Mouse (Mus musculus) hindbrain, embryonic 15.5 days (tissue): ENCODE results near the gene Rps28. TPM values are rescaled to one million over a fixed set of nuclear protein-coding genes. Genes with fewer than 3 reads are reported as not detected.
A peak's percentile ranks its signal among the peaks of the same experiment; 100 is the strongest.

Experiments used
- ATAC-seq: fragments of 200-750 bp; cut with Nextera tagmentation; 2 replicates; pipeline ENCODE4 v1.8.0; 2017; ENCODE audit warnings: low read depth, moderate number of reproducible peaks, moderate TSS enrichment; ENCODE audit not compliant: low FRiP score
- H3K27ac ChIP-seq: fragments of 300-500 bp; sonication (generic); replicated peaks from 2 replicates; pipeline ENCODE4 v1.5.1; 2015; ENCODE audit warnings: mild to moderate bottlenecking, inconsistent platforms
- H3K27me3 ChIP-seq: fragments of 300-500 bp; sonication (generic); 2 replicates; pipeline ENCODE4 v1.6.1; 2015; ENCODE audit warnings: control low read depth, inconsistent platforms
- H3K36me3 ChIP-seq: fragments of 300-500 bp; sonication (generic); 2 replicates; pipeline ENCODE4 v1.6.1; 2015; ENCODE audit warnings: control low read depth, inconsistent platforms
- H3K4me1 ChIP-seq: fragments of 300-500 bp; sonication (generic); replicated peaks from 2 replicates; pipeline ENCODE4 v1.6.1; 2015; ENCODE audit warnings: control low read depth, inconsistent platforms
- H3K4me2 ChIP-seq: fragments of 300-500 bp; sonication (generic); 2 replicates; pipeline ENCODE4 v1.6.1; 2015; ENCODE audit warnings: moderate library complexity, mild to moderate bottlenecking, inconsistent platforms
- H3K4me3 ChIP-seq: fragments of 300-500 bp; sonication (generic); 2 replicates; pipeline ENCODE4 v1.5.1; 2015; ENCODE audit warnings: mild to moderate bottlenecking, inconsistent platforms
- H3K9ac ChIP-seq: fragments of 300-500 bp; sonication (generic); 2 replicates; pipeline ENCODE4 v1.6.1; 2015; ENCODE audit warnings: inconsistent platforms
- H3K9me3 ChIP-seq: fragments of 300-500 bp; sonication (generic); 2 replicates; pipeline ENCODE4 v1.6.1; 2016; ENCODE audit warnings: control low read depth, inconsistent platforms
- WGBS: fragments of 180-500 bp; shearing (Covaris S2); methylation state at CpG from one replicate; pipeline ENCODE4 v1.1.7; 2015; 5-methylcytosine and 5-hydroxymethylcytosine counted together
- polyA plus RNA-seq: library from polyadenylated mRNA; unstranded; fragments of >200 nt; fragmentation: Nextera tagmentation; extraction: Ambion mirVana; gene quantifications from 2 replicates; pipeline ENCODE4 v1.2.1, GENCODE M21; 2015

Rps28 gene
- polyA plus RNA-seq, 1 experiment from 2014 or later: 474 TPM

GRCm38 (mm10) chr17:33782067-33782466, 42.3 kb downstream of the Rps28 start:
- Histone ChIP-seq H3K36me3 (no peaks in the 10 kb centered on the region), H3K4me1 (peaks cover 25% of the 10 kb centered on the region), H3K4me3 (peak overlapping the region; percentile 55), H3K27me3 (no peaks in the 10 kb centered on the region), H3K9me3 (no peaks in the 10 kb centered on the region), H3K27ac (no peak overlapping the region), H3K4me2 (peak overlapping the region; percentile 99), H3K9ac (0 out of 2 replicates have a peak overlapping the region, but pooled peaks have one; percentile 38)
- no peak for ATAC-seq
- 41% methylated on average over 4 of the region's 4 CpGs for WGBS

- WGBS: 3% methylated on average over 50 of the region's 50 CpGs
- no peaks in the 10 kb centered on the region for H3K9me3 ChIP-seq
- H3K36me3 ChIP-seq: no peaks in the 10 kb centered on the region
- no peaks in the 10 kb centered on the region for H3K27me3 ChIP-seq
- peak; percentile 77 for ATAC-seq
- peak within 1 kb of the TSS; percentile 99 for H3K4me2 ChIP-seq
- peak within 1 kb of the TSS; percentile 74 for H3K27ac ChIP-seq
- H3K4me1 ChIP-seq: peaks cover 25% of the 10 kb centered on the region
- peak within 1 kb of the TSS; percentile 38 for H3K9ac ChIP-seq
- H3K4me3 ChIP-seq: peak within 1 kb of the TSS; percentile 55
Measured at GRCm38 (mm10) chr17:33781124-33781977, 43.0 kb downstream of the Rps28 start, which contains the start of gene Angptl4. Gene Angptl4 (minus strand): TSS chr17:33781830.

GRCm38 (mm10) chr17:33780431-33780830, 43.9 kb downstream of the Rps28 start:
- H3K27ac ChIP-seq: peak overlapping the region; percentile 74
- 83% methylated on average over 5 of the region's 5 CpGs for WGBS

GRCm38 (mm10) chr17:33779967-33780295, 44.4 kb downstream of the Rps28 start:
- Histone ChIP-seq H3K36me3 (no peaks in the 10 kb centered on the region), H3K4me1 (peaks cover 25% of the 10 kb centered on the region), H3K9ac (no peak overlapping the region), H3K27ac (peak overlapping the region; percentile 74), H3K9me3 (no peaks in the 10 kb centered on the region), H3K4me3 (peak overlapping the region; percentile 55; the same call in 1 of the 2 replicates), H3K27me3 (no peaks in the 10 kb centered on the region), H3K4me2 (peak overlapping the region; percentile 99)
- 92% methylated on average over 5 of the region's 5 CpGs for WGBS
- ATAC-seq: no peak

More at GRCm38 (mm10) chr17:33780431-33780830, 43.9 kb downstream of the Rps28 start:
- peaks cover 25% of the 10 kb centered on the region for H3K4me1 ChIP-seq
- no peaks in the 10 kb centered on the region for H3K9me3 ChIP-seq
- H3K4me3 ChIP-seq: peak overlapping the region; percentile 55; the same call in 1 of the 2 replicates
- H3K27me3 ChIP-seq: no peaks in the 10 kb centered on the region
- no peak overlapping the region for H3K9ac ChIP-seq
- ATAC-seq: no peak
- H3K36me3 ChIP-seq: no peaks in the 10 kb centered on the region
- peak overlapping the region; percentile 99 for H3K4me2 ChIP-seq

GRCm38 (mm10) chr17:33779271-33779966, 44.9 kb downstream of the Rps28 start:
- no peak overlapping the region for H3K9ac ChIP-seq
- WGBS: 52% methylated on average over 9 of the region's 9 CpGs
- no peaks in the 10 kb centered on the region for H3K36me3 ChIP-seq
- H3K4me1 ChIP-seq: peaks cover 25% of the 10 kb centered on the region
- no peaks in the 10 kb centered on the region for H3K27me3 ChIP-seq
- H3K27ac ChIP-seq: peak overlapping the region; percentile 74
- H3K4me2 ChIP-seq: peak overlapping the region; percentile 99
- no peaks in the 10 kb centered on the region for H3K9me3 ChIP-seq
- H3K4me3 ChIP-seq: peak overlapping the region; percentile 3; the same call in 1 of the 2 replicates
- peak; percentile 89 for ATAC-seq

GRCm38 (mm10) chr17:33775287-33775686, 49.1 kb downstream of the Rps28 start:
- peaks cover 10% of the 10 kb centered on the region; the same call in 1 of the 2 replicates for H3K4me1 ChIP-seq
- 93% methylated on average over 4 of the region's 4 CpGs for WGBS
- H3K9ac ChIP-seq: no peak overlapping the region
- no peak overlapping the region for H3K4me2 ChIP-seq
- no peak overlapping the region for H3K27ac ChIP-seq
- ATAC-seq: no peak
- no peaks in the 10 kb centered on the region for H3K36me3 ChIP-seq
- H3K4me3 ChIP-seq: no peak overlapping the region
- no peaks in the 10 kb centered on the region for H3K27me3 ChIP-seq
- H3K9me3 ChIP-seq: no peaks in the 10 kb centered on the region

GRCm38 (mm10) chr17:33774573-33775155, 49.7 kb downstream of the Rps28 start:
- Histone ChIP-seq H3K4me2 (no peak overlapping the region), H3K27me3 (no peaks in the 10 kb centered on the region), H3K4me1 (peaks cover 7% of the 10 kb centered on the region; the same call in 1 of the 2 replicates), H3K27ac (no peak overlapping the region), H3K4me3 (no peak overlapping the region), H3K9me3 (no peaks in the 10 kb centered on the region), H3K9ac (no peak overlapping the region), H3K36me3 (no peaks in the 10 kb centered on the region)
- ATAC-seq: no peak
- WGBS: 89% methylated on average over 8 of the region's 8 CpGs

- Histone ChIP-seq H3K9ac (no peak overlapping the region), H3K9me3 (no peaks in the 10 kb centered on the region), H3K4me2 (no peak overlapping the region), H3K27me3 (no peaks in the 10 kb centered on the region), H3K4me3 (no peak overlapping the region), H3K36me3 (no peaks in the 10 kb centered on the region), H3K27ac (no peak overlapping the region), H3K4me1 (peaks cover 5% of the 10 kb centered on the region; the same call in 1 of the 2 replicates)
- WGBS: 93% methylated on average over 6 of the region's 6 CpGs
- ATAC-seq: no peak
Measured at GRCm38 (mm10) chr17:33773871-33774572, 50.3 kb downstream of the Rps28 start.

- no peak for ATAC-seq
Measured at GRCm38 (mm10) chr17:33773426-33773825, 50.9 kb downstream of the Rps28 start.

GRCm38 (mm10) chr17:33771617-33772016, 52.7 kb downstream of the Rps28 start:
- Histone ChIP-seq H3K27ac (no peak overlapping the region), H3K4me3 (no peak overlapping the region), H3K9ac (no peak overlapping the region), H3K9me3 (no peaks in the 10 kb centered on the region), H3K4me1 (no peaks in the 10 kb centered on the region), H3K4me2 (no peak overlapping the region), H3K27me3 (no peaks in the 10 kb centered on the region), H3K36me3 (no peaks in the 10 kb centered on the region)
- WGBS: 94% methylated on average over 4 of the region's 4 CpGs
- ATAC-seq: no peak

More at GRCm38 (mm10) chr17:33773426-33773825, 50.9 kb downstream of the Rps28 start:
- H3K9ac ChIP-seq: no peak overlapping the region
- no peak overlapping the region for H3K4me3 ChIP-seq
- no peaks in the 10 kb centered on the region for H3K27me3 ChIP-seq
- H3K27ac ChIP-seq: no peak overlapping the region
- no peak overlapping the region for H3K4me2 ChIP-seq
- H3K36me3 ChIP-seq: no peaks in the 10 kb centered on the region
- WGBS: 86% methylated on average over 6 of the region's 6 CpGs
- no peaks in the 10 kb centered on the region for H3K9me3 ChIP-seq
- no peaks in the 10 kb centered on the region for H3K4me1 ChIP-seq
